13 mouse cellular contexts compared by ENCODE assay signal in the genomic region with DNA sequence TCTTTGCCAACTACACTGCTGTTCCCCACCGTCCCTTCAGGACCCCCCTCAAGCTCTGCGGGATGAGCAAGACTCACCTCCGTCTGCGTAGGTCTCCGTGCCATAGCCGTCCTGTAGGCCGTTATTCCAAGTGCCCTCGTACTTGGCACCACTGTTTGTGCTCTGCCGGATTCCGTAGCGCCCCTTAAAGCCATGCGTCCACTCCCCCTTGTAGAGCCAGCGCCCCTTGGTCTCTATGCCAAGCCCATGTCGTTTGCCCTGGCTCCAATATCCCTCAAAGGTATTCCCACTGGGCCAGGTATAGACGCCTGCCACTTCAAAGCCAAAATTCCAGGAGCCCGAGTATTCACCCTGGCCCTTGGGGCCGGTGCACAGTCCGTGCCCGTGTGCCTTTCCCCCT. TPM values are rescaled to one million over a fixed set of nuclear protein-coding genes. Genes with fewer than 3 reads are reported as not detected.
DNase-seq lines count a peak whose midpoint lies in the region; TF ChIP-seq lines count a peak whose summit lies in the region.
"Had no signal": no experiment of that assay in that cellular context is flagged by ENCODE, and none has a peak within 500 bp of the region (broad histone marks: within the 10 kb centered on the region; RNA-seq: fewer than 3 reads in every experiment).

No protein-coding gene starts in this region.

- 61% methylated on average over 19 of the region's 19 CpGs for WGBS in heart, embryonic 10.5 days
- WGBS in lung, adult 2 months, result 79% methylated on average over 19 of the region's 19 CpGs
- WGBS in thymus, adult 2 months, result 93% methylated on average over 19 of the region's 19 CpGs

- DNase-seq in heart, embryonic 10.5 days (ENCODE audit: low spot score), result no peak
- no peak for DNase-seq in heart, adult 18-20 months
- no peak for DNase-seq in lung, adult 2 months
- no peak for DNase-seq in lung, postnatal 10 days
- no peak for DNase-seq in thymus, adult 2 months
- no peak for DNase-seq in right cerebral cortex, postnatal 25 days
- DNase-seq: B cell, adult 2 months; layer of hippocampus, postnatal 36 days; right cerebral cortex, postnatal 14 days had no signal

- H3K27ac ChIP-seq in heart, embryonic 10.5 days, result peak overlapping the region; percentile 91
- H3K27ac ChIP-seq in embryonic fibroblast, embryonic 13.5 days (ENCODE audit: insufficient read depth, low read length), result peak overlapping the region; percentile 87; the same call in 1 of the 2 replicates
- H3K27ac ChIP-seq in thymus, adult 2 months (ENCODE audit: control insufficient read depth, insufficient read depth, low read length), result no peak overlapping the region
- H3K27ac ChIP-seq: liver, embryonic 14.5 days; midbrain, embryonic 12.5 days had no signal

- H3K9me3 ChIP-seq in heart, embryonic 10.5 days, result no peaks in the 10 kb centered on the region
- H3K9me3 ChIP-seq: midbrain, embryonic 12.5 days had no signal

- H3ac ChIP-seq in myocyte (ENCODE audit: control insufficient read depth, insufficient read length), result peak overlapping the region; percentile 21

- peak overlapping the region; percentile 77 for H3K4me2 ChIP-seq in myocyte (ENCODE audit: low read depth)

- H3K36me3 ChIP-seq in heart, embryonic 10.5 days, result no peaks in the 10 kb centered on the region
- H3K36me3 ChIP-seq in myocyte (ENCODE audit: control insufficient read depth, insufficient read depth), result no peaks in the 10 kb centered on the region
- no peaks in the 10 kb centered on the region for H3K36me3 ChIP-seq in thymus, adult 2 months (ENCODE audit: control insufficient read depth, insufficient read depth, low read length)
- H3K36me3 ChIP-seq: midbrain, embryonic 12.5 days had no signal

- peak overlapping the region; percentile 61 for H3K4me3 ChIP-seq in heart, embryonic 10.5 days
- H3K4me3 ChIP-seq in lung, adult 2 months (replicated peaks; ENCODE audit: extremely low read depth, low read depth, low read length), result peak overlapping the region; percentile 49
- H3K4me3 ChIP-seq in embryonic fibroblast, embryonic 13.5 days (ENCODE audit: insufficient read depth, low read length), result peak overlapping the region; percentile 43
- peak overlapping the region; percentile 89 for H3K4me3 ChIP-seq in myocyte
- no peak overlapping the region for H3K4me3 ChIP-seq in thymus, adult 2 months (ENCODE audit: control insufficient read depth, insufficient read depth, low read length)

- peaks cover 56% of the 10 kb centered on the region for H3K79me2 ChIP-seq in myocyte (ENCODE audit: control insufficient read depth, insufficient read depth)

- no peaks in the 10 kb centered on the region for H3K27me3 ChIP-seq in heart, embryonic 10.5 days (ENCODE audit: insufficient read depth, poor library complexity, severe bottlenecking)
- no peaks in the 10 kb centered on the region for H3K27me3 ChIP-seq in myocyte (ENCODE audit: control insufficient read depth, insufficient read depth, insufficient read length)
- H3K27me3 ChIP-seq in thymus, adult 2 months (ENCODE audit: control insufficient read depth, insufficient read depth, low read length), result no peaks in the 10 kb centered on the region

- no peak for TF ChIP-seq POLR2A in lung, adult 2 months (IDR thresholded peaks at IDR 0.05; ENCODE audit: borderline replicate concordance, extremely low read depth, low read depth, low read length)
- no peak for TF ChIP-seq POLR2A in embryonic fibroblast, embryonic 13.5 days (IDR thresholded peaks at IDR 0.05; ENCODE audit: low read depth, low read length)
- TF ChIP-seq POLR2A in myocyte (IDR thresholded peaks at IDR 0.05; ENCODE audit: insufficient read length, low read depth), result no peak
- TF ChIP-seq POLR2A in thymus, adult 2 months (IDR thresholded peaks at IDR 0.05; ENCODE audit: control insufficient read depth, extremely low read depth, insufficient read depth, low read length, poor library complexity), result no peak

- peaks cover 34% of the 10 kb centered on the region for H3K4me1 ChIP-seq in heart, embryonic 10.5 days
- H3K4me1 ChIP-seq in lung, adult 2 months (ENCODE audit: control insufficient read depth, insufficient read depth, low read length), result no peaks in the 10 kb centered on the region
- peaks cover 7% of the 10 kb centered on the region for H3K4me1 ChIP-seq in embryonic fibroblast, embryonic 13.5 days (ENCODE audit: control insufficient read depth, insufficient read depth, low read length)
- H3K4me1 ChIP-seq in thymus, adult 2 months (replicated peaks; ENCODE audit: control insufficient read depth, insufficient read depth, low read length), result no peaks in the 10 kb centered on the region

- no peak for TF ChIP-seq CTCF in lung, adult 2 months (IDR thresholded peaks at IDR 0.05; ENCODE audit: insufficient read depth, low read length)
- no peak for TF ChIP-seq CTCF in embryonic fibroblast, embryonic 13.5 days (IDR thresholded peaks at IDR 0.05; ENCODE audit: borderline replicate concordance, insufficient read depth, low read length)
- TF ChIP-seq CTCF in thymus, adult 2 months (IDR thresholded peaks at IDR 0.05; ENCODE audit: borderline replicate concordance, control insufficient read depth, extremely low read depth, insufficient read depth, low read length, poor library complexity), result no peak

TF ChIP-seq in myocyte, 11 proteins besides CTCF, POLR2A, EP300 and RAD21:
- peak; percentile 50 for TF ChIP-seq POLR2AphosphoS2 (IDR thresholded peaks at IDR 0.05; ENCODE audit: insufficient read length, low read depth)
- no peak for TF ChIP-seq TCF3 (IDR thresholded peaks at IDR 0.05; ENCODE audit: insufficient read length, low read depth)
- no peak for TF ChIP-seq E2F4 (IDR thresholded peaks at IDR 0.05; ENCODE audit: insufficient read depth)

RNA-seq across cellular contexts. Expression of a gene that starts 0.7 kb away (rescaled TPM):
- 32.5 and 43.7 TPM in 2 replicates for polyA plus RNA-seq in heart, embryonic 10.5 days (2016; fragmentation: Nextera tagmentation; extraction: Ambion mirVana)
- 100 to 1,000 TPM; 393 to 402 TPM for total RNA-seq in heart, adult 18-20 months (2021)
- polyA plus RNA-seq in lung, adult 2 months (2012; rRNA removed), result 32.3 and 38.4 TPM in 2 replicates
- 33.0 and 50.9 TPM in 2 replicates for polyA plus RNA-seq in embryonic fibroblast, embryonic 13.5 days (2011; ENCODE audit: insufficient read length, low read depth, missing spikeins)
- 217 TPM for polyA plus RNA-seq in myocyte (2012; fragmentation: generic; extraction: Trizol)
- 3.3 and 14.7 TPM in 2 replicates for polyA plus RNA-seq in thymus, adult 2 months (2012; rRNA removed)

RNA-seq across cellular contexts. Expression of a gene that starts 27.4 kb away (rescaled TPM):
- 65.0 and 74.3 TPM in 2 replicates for polyA plus RNA-seq in heart, embryonic 10.5 days (2016; fragmentation: Nextera tagmentation; extraction: Ambion mirVana)
- 10 to 100 TPM; 17.5 to 30.0 TPM for total RNA-seq in heart, adult 18-20 months (2021)
- 9.2 and 17.2 TPM in 2 replicates for polyA plus RNA-seq in lung, adult 2 months (2012; rRNA removed)
- polyA plus RNA-seq in embryonic fibroblast, embryonic 13.5 days (2011; ENCODE audit: insufficient read length, low read depth, missing spikeins), result 35.5 and 39.8 TPM in 2 replicates
- 30.3 TPM for polyA plus RNA-seq in myocyte (2012; fragmentation: generic; extraction: Trizol)
- polyA plus RNA-seq in thymus, adult 2 months (2012; rRNA removed), result 18.5 and 19.3 TPM in 2 replicates

RNA-seq across cellular contexts. Expression of a gene that starts 41.2 kb away (rescaled TPM):
- polyA plus RNA-seq in heart, embryonic 10.5 days (2016; fragmentation: Nextera tagmentation; extraction: Ambion mirVana), result 0.21 and 1.1 TPM in 2 replicates
- total RNA-seq in heart, adult 18-20 months (2021), result not detected
- polyA plus RNA-seq in lung, adult 2 months (2012; rRNA removed), result 0.19 and 0.22 TPM in 2 replicates
- 0.86 TPM in 1 of 2 replicates, not detected in the other for polyA plus RNA-seq in embryonic fibroblast, embryonic 13.5 days (2011; ENCODE audit: insufficient read length, low read depth, missing spikeins)
- 0.43 TPM for polyA plus RNA-seq in myocyte (2012; fragmentation: generic; extraction: Trizol)
- polyA plus RNA-seq in thymus, adult 2 months (2012; rRNA removed), result 1.7 and 3.1 TPM in 2 replicates
